In genomic region chr4:150964635-150965554, GRCm38 (mm10) we compare ENCODE assay signal across 8 mouse cellular contexts. TPM values are rescaled to one million over a fixed set of nuclear protein-coding genes. Genes with fewer than 3 reads are reported as not detected.
A peak's percentile ranks its signal among the peaks of the same experiment; 100 is the strongest.
DNase-seq lines count a peak whose midpoint lies in the region; ATAC-seq and TF ChIP-seq lines count a peak whose summit lies in the region.

No protein-coding gene starts in this region.

- H3K4me2 ChIP-seq in heart, embryonic 15.5 days, result peak overlapping the region; percentile 56
- peak overlapping the region; percentile 52 for H3K4me2 ChIP-seq in liver, embryonic 13.5 days
- H3K4me2 ChIP-seq in stomach, embryonic 15.5 days, result peak overlapping the region; percentile 52

- peak; percentile 58; the same call in 1 of the 2 replicates for TF ChIP-seq CTCF in bone marrow macrophage, adult 2 months (IDR thresholded peaks at IDR 0.05; ENCODE audit: low read depth, low read length)

- ATAC-seq in erythroid progenitor cell, adult 5-6 weeks (replicated peaks; ENCODE audit: low FRiP score, poor library complexity, severe bottlenecking), result peak; percentile 81
- no peak for ATAC-seq in heart, embryonic 15.5 days (replicated peaks; ENCODE audit: insufficient number of reproducible peaks, insufficient read depth, low FRiP score, low read depth)
- peak; percentile 65 for ATAC-seq in liver, embryonic 13.5 days (ENCODE audit: low read depth)
- peak; percentile 41; the same call in 1 of the 2 replicates for ATAC-seq in stomach, embryonic 15.5 days (ENCODE audit: insufficient read depth, low FRiP score, low read depth)

- 9% methylated on average over 25 of the region's 25 CpGs for WGBS in heart, embryonic 15.5 days
- 7% methylated on average over 25 of the region's 25 CpGs for WGBS in liver, embryonic 13.5 days (ENCODE audit: insufficient replicate concordance)
- 11% methylated on average over 25 of the region's 25 CpGs for WGBS in stomach, embryonic 15.5 days

- no peaks in the 10 kb centered on the region for H3K36me3 ChIP-seq in heart, embryonic 15.5 days
- no peaks in the 10 kb centered on the region for H3K36me3 ChIP-seq in liver, embryonic 13.5 days
- H3K36me3 ChIP-seq in stomach, embryonic 15.5 days, result no peaks in the 10 kb centered on the region

- H3K27ac ChIP-seq in bone marrow macrophage, adult 2 months (ENCODE audit: insufficient read depth, low read depth, low read length), result no peak overlapping the region
- H3K27ac ChIP-seq in heart, embryonic 15.5 days, result no peak overlapping the region
- H3K27ac ChIP-seq in liver, embryonic 13.5 days, result no peak overlapping the region
- H3K27ac ChIP-seq in stomach, embryonic 15.5 days, result no peak overlapping the region

- H3K4me3 ChIP-seq in bone marrow macrophage, adult 2 months (ENCODE audit: insufficient read depth, low read length), result peak overlapping the region; percentile 16
- peak overlapping the region; percentile 35 for H3K4me3 ChIP-seq in heart, embryonic 15.5 days
- H3K4me3 ChIP-seq in liver, embryonic 13.5 days (replicated peaks), result peak overlapping the region; percentile 28
- H3K4me3 ChIP-seq in stomach, embryonic 15.5 days (replicated peaks), result peak overlapping the region; percentile 18

- DNase-seq in CD4-positive helper T cell, adult 2 months (ENCODE audit: low read depth, low spot score), result peak; percentile 89
- DNase-seq in kidney, postnatal 14 days, result peak; percentile 88
- DNase-seq in liver, embryonic 13.5 days, result peak; percentile 68
- peak; percentile 86 to 89 for DNase-seq in natural killer cell, adult 2 months (ENCODE audit: low spot score in 2 of 2)

- H3K9me3 ChIP-seq in heart, embryonic 15.5 days (replicated peaks), result no peaks in the 10 kb centered on the region
- no peaks in the 10 kb centered on the region for H3K9me3 ChIP-seq in liver, embryonic 13.5 days (replicated peaks)
- H3K9me3 ChIP-seq in stomach, embryonic 15.5 days, result no peaks in the 10 kb centered on the region

- H3K4me1 ChIP-seq in bone marrow macrophage, adult 2 months (ENCODE audit: control insufficient read depth, insufficient read depth, low read length), result no peaks in the 10 kb centered on the region
- H3K4me1 ChIP-seq in heart, embryonic 15.5 days (replicated peaks), result 0 out of 2 replicates have a peak, but pooled peaks cover 4% of the 10 kb centered on the region
- peaks cover 6% of the 10 kb centered on the region; the same call in 1 of the 2 replicates for H3K4me1 ChIP-seq in liver, embryonic 13.5 days (replicated peaks)
- H3K4me1 ChIP-seq in stomach, embryonic 15.5 days, result peaks cover 5% of the 10 kb centered on the region; the same call in 1 of the 2 replicates

- H3K9ac ChIP-seq in heart, embryonic 15.5 days, result no peak overlapping the region
- no peak overlapping the region for H3K9ac ChIP-seq in liver, embryonic 13.5 days
- no peak overlapping the region for H3K9ac ChIP-seq in stomach, embryonic 15.5 days

- no peaks in the 10 kb centered on the region for H3K27me3 ChIP-seq in heart, embryonic 15.5 days
- H3K27me3 ChIP-seq in liver, embryonic 13.5 days, result no peaks in the 10 kb centered on the region
- H3K27me3 ChIP-seq in stomach, embryonic 15.5 days (replicated peaks), result no peaks in the 10 kb centered on the region

- no peak for TF ChIP-seq POLR2A in bone marrow macrophage, adult 2 months (IDR thresholded peaks at IDR 0.05; ENCODE audit: borderline replicate concordance, low read depth, low read length)

RNA-seq across cellular contexts. Expression of gene Uts2, which starts 32.0 kb away (rescaled TPM):
- not detected in 2 replicates for polyA plus RNA-seq in bone marrow macrophage, adult 2 months (2012; ENCODE audit: insufficient read depth, insufficient read length, missing spikeins)
- total RNA-seq in erythroid progenitor cell, adult 5-6 weeks (2015; ENCODE audit: low replicate concordance), result not detected in 2 replicates
- not detected in 2 replicates for total RNA-seq in erythroid progenitor cell, adult 5-6 weeks (2017; ENCODE audit: low replicate concordance)
- polyA plus RNA-seq in heart, embryonic 15.5 days (2015; fragmentation: Nextera tagmentation; extraction: Ambion mirVana), result not detected in 2 replicates
- polyA plus RNA-seq in liver, embryonic 13.5 days (2015; fragmentation: Nextera tagmentation; extraction: Ambion mirVana), result not detected in 2 replicates
- polyA plus RNA-seq in stomach, embryonic 15.5 days (2015; fragmentation: Nextera tagmentation; extraction: Ambion mirVana), result not detected in 2 replicates

RNA-seq across cellular contexts. Expression of gene Tnfrsf9, which starts 50.5 kb away (rescaled TPM):
- not detected in 2 replicates for polyA plus RNA-seq in bone marrow macrophage, adult 2 months (2012; ENCODE audit: insufficient read depth, insufficient read length, missing spikeins)
- 6.7 TPM in 1 of 2 replicates, not detected in the other for total RNA-seq in erythroid progenitor cell, adult 5-6 weeks (2015; ENCODE audit: low replicate concordance)
- total RNA-seq in erythroid progenitor cell, adult 5-6 weeks (2017; ENCODE audit: low replicate concordance), result 1.3 TPM in 1 of 2 replicates, not detected in the other
- polyA plus RNA-seq in heart, embryonic 15.5 days (2015; fragmentation: Nextera tagmentation; extraction: Ambion mirVana), result 2.0 and 2.6 TPM in 2 replicates
- polyA plus RNA-seq in liver, embryonic 13.5 days (2015; fragmentation: Nextera tagmentation; extraction: Ambion mirVana), result 0.17 and 0.20 TPM in 2 replicates
- 0.98 and 1.2 TPM in 2 replicates for polyA plus RNA-seq in stomach, embryonic 15.5 days (2015; fragmentation: Nextera tagmentation; extraction: Ambion mirVana)

RNA-seq across cellular contexts. Expression of gene Park7, which starts 50.7 kb away (rescaled TPM):
- 92.2 and 96.0 TPM in 2 replicates for polyA plus RNA-seq in bone marrow macrophage, adult 2 months (2012; ENCODE audit: insufficient read depth, insufficient read length, missing spikeins)
- 32.4 and 104 TPM in 2 replicates for total RNA-seq in erythroid progenitor cell, adult 5-6 weeks (2015; ENCODE audit: low replicate concordance)
- total RNA-seq in erythroid progenitor cell, adult 5-6 weeks (2017; ENCODE audit: low replicate concordance), result 61.9 and 62.5 TPM in 2 replicates
- polyA plus RNA-seq in heart, embryonic 15.5 days (2015; fragmentation: Nextera tagmentation; extraction: Ambion mirVana), result 287 and 319 TPM in 2 replicates
- 302 and 304 TPM in 2 replicates for polyA plus RNA-seq in liver, embryonic 13.5 days (2015; fragmentation: Nextera tagmentation; extraction: Ambion mirVana)
- 411 and 424 TPM in 2 replicates for polyA plus RNA-seq in stomach, embryonic 15.5 days (2015; fragmentation: Nextera tagmentation; extraction: Ambion mirVana)
